Mouse (Mus musculus): ENCODE data around the gene Tnfrsf25. TPM values are rescaled to one million over a fixed set of nuclear protein-coding genes. Genes with fewer than 3 reads are reported as not detected.
A peak's percentile ranks its signal among the peaks of the same experiment; 100 is the strongest.

Gene Tnfrsf25
- polyA plus RNA-seq, 1 experiment from 2014 or later = 0.57 TPM

- Histone ChIP-seq H3K27ac (ENCODE audit: low read depth, low read length) (peak overlapping the region; percentile 91; the same call in 1 of the 2 replicates), H3K9ac (ENCODE audit: low read depth, low read length) (peak overlapping the region; percentile 65), H3K36me3 (ENCODE audit: control insufficient read depth, insufficient read depth, low read length) (no peaks in the 10 kb centered on the region), H3K9me3 (ENCODE audit: control insufficient read depth, low read length) (no peaks in the 10 kb centered on the region), H3K4me3 (ENCODE audit: low read length) (peak overlapping the region; percentile 47), H3K27me3 (ENCODE audit: control insufficient read depth, insufficient read depth, low read length) (peaks cover 68% of the 10 kb centered on the region), H3K4me1 (ENCODE audit: control insufficient read depth, insufficient read depth, low read length) (peaks cover 32% of the 10 kb centered on the region), H3K4me2 (replicated peaks; ENCODE audit: low read depth, low read length) (peak overlapping the region; percentile 78)
- ATAC-seq (ENCODE audit: low FRiP score, low TSS enrichment) = peak; percentile 55
- 2% methylated on average over 50 of the region's 50 CpGs for WGBS
Measured at GRCm38 (mm10) chr4:152131809-152132771, 16.4 kb downstream of the Tnfrsf25 start.

GRCm38 (mm10) chr4:152132772-152133169, 17.0 kb downstream of the Tnfrsf25 start:
- WGBS = 28% methylated on average over 10 of the region's 10 CpGs

GRCm38 (mm10) chr4:152133213-152133612, 17.5 kb downstream of the Tnfrsf25 start:
- no peak for ATAC-seq (ENCODE audit: low FRiP score, low TSS enrichment)
- no peak overlapping the region for H3K9ac ChIP-seq (ENCODE audit: low read depth, low read length)
- H3K9me3 ChIP-seq (ENCODE audit: control insufficient read depth, low read length) = no peaks in the 10 kb centered on the region
- H3K4me1 ChIP-seq (ENCODE audit: control insufficient read depth, insufficient read depth, low read length) = peaks cover 32% of the 10 kb centered on the region
- 48% methylated on average over 5 of the region's 5 CpGs for WGBS
- H3K4me2 ChIP-seq (replicated peaks; ENCODE audit: low read depth, low read length) = no peak overlapping the region
- H3K36me3 ChIP-seq (ENCODE audit: control insufficient read depth, insufficient read depth, low read length) = no peaks in the 10 kb centered on the region
- no peak overlapping the region for H3K4me3 ChIP-seq (ENCODE audit: low read length)
- no peak overlapping the region for H3K27ac ChIP-seq (ENCODE audit: low read depth, low read length)
- peaks cover 58% of the 10 kb centered on the region for H3K27me3 ChIP-seq (ENCODE audit: control insufficient read depth, insufficient read depth, low read length)

More at GRCm38 (mm10) chr4:152132772-152133169, 17.0 kb downstream of the Tnfrsf25 start:
- ATAC-seq (ENCODE audit: low FRiP score, low TSS enrichment) = no peak
- no peak overlapping the region for H3K4me2 ChIP-seq (replicated peaks; ENCODE audit: low read depth, low read length)
- peak overlapping the region; percentile 11; the same call in 1 of the 2 replicates for H3K27ac ChIP-seq (ENCODE audit: low read depth, low read length)
- H3K4me3 ChIP-seq (ENCODE audit: low read length) = no peak overlapping the region
- H3K27me3 ChIP-seq (ENCODE audit: control insufficient read depth, insufficient read depth, low read length) = peaks cover 62% of the 10 kb centered on the region
- no peaks in the 10 kb centered on the region for H3K9me3 ChIP-seq (ENCODE audit: control insufficient read depth, low read length)
- H3K36me3 ChIP-seq (ENCODE audit: control insufficient read depth, insufficient read depth, low read length) = no peaks in the 10 kb centered on the region
- H3K9ac ChIP-seq (ENCODE audit: low read depth, low read length) = no peak overlapping the region
- H3K4me1 ChIP-seq (ENCODE audit: control insufficient read depth, insufficient read depth, low read length) = peaks cover 31% of the 10 kb centered on the region

- Histone ChIP-seq H3K36me3 (ENCODE audit: control insufficient read depth, insufficient read depth, low read length) (no peaks in the 10 kb centered on the region), H3K9ac (ENCODE audit: low read depth, low read length) (no peak overlapping the region), H3K4me3 (ENCODE audit: low read length) (no peak overlapping the region), H3K4me1 (ENCODE audit: control insufficient read depth, insufficient read depth, low read length) (peaks cover 32% of the 10 kb centered on the region), H3K4me2 (replicated peaks; ENCODE audit: low read depth, low read length) (no peak overlapping the region), H3K9me3 (ENCODE audit: control insufficient read depth, low read length) (no peaks in the 10 kb centered on the region), H3K27ac (ENCODE audit: low read depth, low read length) (no peak overlapping the region), H3K27me3 (ENCODE audit: control insufficient read depth, insufficient read depth, low read length) (peaks cover 48% of the 10 kb centered on the region)
- no peak for ATAC-seq (ENCODE audit: low FRiP score, low TSS enrichment)
Measured at GRCm38 (mm10) chr4:152134507-152134906, 18.8 kb downstream of the Tnfrsf25 start.

GRCm38 (mm10) chr4:152135363-152135762, 19.6 kb downstream of the Tnfrsf25 start:
- Histone ChIP-seq H3K36me3 (ENCODE audit: control insufficient read depth, insufficient read depth, low read length) (no peaks in the 10 kb centered on the region), H3K9ac (ENCODE audit: low read depth, low read length) (no peak overlapping the region), H3K9me3 (ENCODE audit: control insufficient read depth, low read length) (no peaks in the 10 kb centered on the region), H3K4me1 (ENCODE audit: control insufficient read depth, insufficient read depth, low read length) (peaks cover 30% of the 10 kb centered on the region), H3K4me3 (ENCODE audit: low read length) (no peak overlapping the region), H3K27me3 (ENCODE audit: control insufficient read depth, insufficient read depth, low read length) (peaks cover 40% of the 10 kb centered on the region), H3K4me2 (replicated peaks; ENCODE audit: low read depth, low read length) (no peak overlapping the region), H3K27ac (ENCODE audit: low read depth, low read length) (no peak overlapping the region)
- 79% methylated on average over 12 of the region's 12 CpGs for WGBS
- no peak for ATAC-seq (ENCODE audit: low FRiP score, low TSS enrichment)

GRCm38 (mm10) chr4:152136112-152136875, 20.6 kb downstream of the Tnfrsf25 start:
- Histone ChIP-seq H3K9me3 (ENCODE audit: control insufficient read depth, low read length) (no peaks in the 10 kb centered on the region), H3K27ac (ENCODE audit: low read depth, low read length) (no peak overlapping the region), H3K9ac (ENCODE audit: low read depth, low read length) (no peak overlapping the region), H3K27me3 (ENCODE audit: control insufficient read depth, insufficient read depth, low read length) (peaks cover 34% of the 10 kb centered on the region), H3K4me3 (ENCODE audit: low read length) (no peak overlapping the region), H3K4me1 (ENCODE audit: control insufficient read depth, insufficient read depth, low read length) (peaks cover 22% of the 10 kb centered on the region), H3K36me3 (ENCODE audit: control insufficient read depth, insufficient read depth, low read length) (no peaks in the 10 kb centered on the region), H3K4me2 (replicated peaks; ENCODE audit: low read depth, low read length) (no peak overlapping the region)
- 31% methylated on average over 6 of the region's 6 CpGs for WGBS
- ATAC-seq (ENCODE audit: low FRiP score, low TSS enrichment) = no peak

GRCm38 (mm10) chr4:152136876-152137250, 21.1 kb downstream of the Tnfrsf25 start:
- Histone ChIP-seq H3K9ac (ENCODE audit: low read depth, low read length) (no peak overlapping the region), H3K4me2 (replicated peaks; ENCODE audit: low read depth, low read length) (no peak overlapping the region), H3K27ac (ENCODE audit: low read depth, low read length) (no peak overlapping the region), H3K9me3 (ENCODE audit: control insufficient read depth, low read length) (no peaks in the 10 kb centered on the region), H3K36me3 (ENCODE audit: control insufficient read depth, insufficient read depth, low read length) (no peaks in the 10 kb centered on the region), H3K27me3 (ENCODE audit: control insufficient read depth, insufficient read depth, low read length) (peaks cover 28% of the 10 kb centered on the region), H3K4me1 (ENCODE audit: control insufficient read depth, insufficient read depth, low read length) (peaks cover 20% of the 10 kb centered on the region), H3K4me3 (ENCODE audit: low read length) (no peak overlapping the region)
- WGBS = 98% methylated on average over 2 of the region's 2 CpGs
- ATAC-seq (ENCODE audit: low FRiP score, low TSS enrichment) = no peak

- Histone ChIP-seq H3K27ac (ENCODE audit: low read depth, low read length) (0 out of 2 replicates have a peak overlapping the region, but pooled peaks have one; percentile 11), H3K4me1 (ENCODE audit: control insufficient read depth, insufficient read depth, low read length) (peaks cover 10% of the 10 kb centered on the region; the same call in 1 of the 2 replicates), H3K27me3 (ENCODE audit: control insufficient read depth, insufficient read depth, low read length) (peaks cover 13% of the 10 kb centered on the region), H3K4me3 (ENCODE audit: low read length) (peak overlapping the region; percentile 49), H3K4me2 (replicated peaks; ENCODE audit: low read depth, low read length) (peak overlapping the region; percentile 77), H3K9ac (ENCODE audit: low read depth, low read length) (peak overlapping the region; percentile 23; the same call in 1 of the 2 replicates), H3K9me3 (ENCODE audit: control insufficient read depth, low read length) (no peaks in the 10 kb centered on the region), H3K36me3 (ENCODE audit: control insufficient read depth, insufficient read depth, low read length) (no peaks in the 10 kb centered on the region)
- 4% methylated on average over 51 of the region's 51 CpGs for WGBS
- ATAC-seq (ENCODE audit: low FRiP score, low TSS enrichment) = peak; percentile 84
Measured at GRCm38 (mm10) chr4:152138497-152139260, 22.9 kb downstream of the Tnfrsf25 start.

Data from kidney, embryonic 14.5 days (tissue).